Mouse (Mus musculus): ENCODE measurements around the gene Nr2c2.

Nr2c2 gene

DNA sequence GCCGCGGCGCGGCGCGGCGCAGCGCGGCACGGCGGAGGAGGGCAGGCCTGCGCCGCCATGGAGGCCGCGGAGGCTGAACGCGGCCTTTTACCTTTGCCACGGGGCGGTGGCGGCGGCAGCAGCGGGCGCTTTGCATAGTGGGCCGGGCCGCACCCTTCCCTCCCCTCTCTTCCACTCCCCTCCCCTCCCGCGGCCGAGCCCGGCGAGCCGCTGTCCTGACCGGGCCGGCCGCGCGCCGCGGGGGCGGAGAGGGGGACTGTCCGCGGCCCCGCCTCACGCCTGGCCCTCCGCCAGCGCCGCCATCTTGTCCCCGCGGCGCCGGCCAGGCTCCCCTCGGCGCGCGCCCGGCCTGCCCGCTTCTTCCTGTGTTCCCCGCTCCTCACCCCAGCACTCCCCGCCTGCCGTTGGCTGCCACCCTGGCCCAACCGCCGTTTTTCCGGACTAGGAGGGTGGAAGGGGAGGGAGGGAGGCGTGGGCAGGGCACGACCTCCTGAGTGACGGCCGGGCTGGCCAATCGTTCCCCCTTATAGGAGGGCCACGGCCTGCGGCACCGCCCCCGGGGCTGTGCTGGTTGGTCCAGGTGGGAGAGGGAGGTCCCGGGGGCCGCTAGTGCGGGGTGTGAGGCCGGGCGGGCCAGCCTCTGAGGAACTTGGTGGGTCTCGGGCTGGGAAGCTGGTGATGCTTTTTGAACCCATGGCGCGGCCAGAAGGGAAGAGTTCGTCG, 738 bp downstream of the Nr2c2 start:
- H3K4me3 ChIP-seq (replicated peaks; ENCODE audit: low read length): peak overlapping the region; percentile 89
- no peaks in the 10 kb centered on the region for H3K9me3 ChIP-seq (ENCODE audit: low read length)
- peaks cover 46% of the 10 kb centered on the region for H3K4me1 ChIP-seq (replicated peaks; ENCODE audit: low read depth, low read length)
- no peak for TF ChIP-seq POU5F1 (IDR thresholded peaks at IDR 0.05; ENCODE audit: borderline replicate concordance, low read length)
- H3K27me3 ChIP-seq (ENCODE audit: insufficient read depth, low read length): no peaks in the 10 kb centered on the region
- H3K36me3 ChIP-seq (ENCODE audit: insufficient read depth, low read length): no peaks in the 10 kb centered on the region

DNA sequence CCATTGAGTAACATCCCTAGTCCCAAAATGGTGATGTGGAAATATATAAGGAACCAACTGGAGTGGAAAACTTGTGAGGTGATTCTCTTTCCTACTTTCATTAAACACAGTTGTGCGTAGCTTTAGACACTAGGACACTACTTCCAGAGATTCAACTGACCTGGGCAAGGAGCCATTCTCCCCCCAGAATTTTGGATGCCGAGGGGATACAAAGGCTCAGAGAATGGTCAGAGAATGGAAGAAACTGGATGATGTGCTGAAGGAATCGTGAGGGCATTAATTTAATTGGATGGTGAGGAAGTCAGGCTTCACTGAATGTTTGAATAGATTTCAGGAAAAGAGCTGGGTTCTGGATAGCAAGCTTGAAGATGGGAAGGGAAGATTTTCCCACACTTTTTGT, 1.5 kb downstream of the Nr2c2 start:
- H3K4me3 ChIP-seq (replicated peaks; ENCODE audit: low read length): peak overlapping the region; percentile 89
- TF ChIP-seq POU5F1 (IDR thresholded peaks at IDR 0.05; ENCODE audit: borderline replicate concordance, low read length): no peak
- no peak for TF ChIP-seq NANOG (IDR thresholded peaks at IDR 0.05; ENCODE audit: borderline replicate concordance, low read length)
- no peak for TF ChIP-seq CTCF (conservative IDR thresholded peaks at IDR 0.05; ENCODE audit: low read length)
- peaks cover 46% of the 10 kb centered on the region for H3K4me1 ChIP-seq (replicated peaks; ENCODE audit: low read depth, low read length)
- H3K27me3 ChIP-seq (ENCODE audit: insufficient read depth, low read length): no peaks in the 10 kb centered on the region
- no peaks in the 10 kb centered on the region for H3K36me3 ChIP-seq (ENCODE audit: insufficient read depth, low read length)
- no peaks in the 10 kb centered on the region for H3K9me3 ChIP-seq (ENCODE audit: low read length)

DNA sequence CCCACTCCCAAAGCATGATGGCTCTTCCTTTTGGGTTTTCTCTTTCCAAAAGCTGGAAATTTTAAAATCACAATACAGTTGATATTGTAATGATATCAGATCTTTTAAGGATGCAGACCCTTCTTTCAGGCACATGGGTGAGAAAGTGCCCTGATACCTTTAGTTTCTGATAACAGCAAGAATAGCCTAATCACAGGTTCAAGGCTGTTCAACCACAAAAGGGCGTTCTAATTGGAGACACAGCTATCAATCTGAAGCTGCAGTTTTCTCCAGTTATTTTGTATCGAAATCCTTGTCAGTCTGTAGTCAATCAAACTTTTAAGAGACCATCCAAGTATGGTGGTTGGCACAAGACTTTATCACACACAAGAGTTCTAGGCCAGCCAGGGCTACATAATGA, 2.7 kb downstream of the Nr2c2 start:
- TF ChIP-seq CTCF (conservative IDR thresholded peaks at IDR 0.05; ENCODE audit: low read length): no peak
- Histone ChIP-seq H3K36me3 (ENCODE audit: insufficient read depth, low read length) (no peaks in the 10 kb centered on the region), H3K9me3 (ENCODE audit: low read length) (no peaks in the 10 kb centered on the region), H3K4me3 (replicated peaks; ENCODE audit: low read length) (no peak overlapping the region), H3K4me1 (replicated peaks; ENCODE audit: low read depth, low read length) (peaks cover 52% of the 10 kb centered on the region), H3K27me3 (ENCODE audit: insufficient read depth, low read length) (no peaks in the 10 kb centered on the region)

DNA sequence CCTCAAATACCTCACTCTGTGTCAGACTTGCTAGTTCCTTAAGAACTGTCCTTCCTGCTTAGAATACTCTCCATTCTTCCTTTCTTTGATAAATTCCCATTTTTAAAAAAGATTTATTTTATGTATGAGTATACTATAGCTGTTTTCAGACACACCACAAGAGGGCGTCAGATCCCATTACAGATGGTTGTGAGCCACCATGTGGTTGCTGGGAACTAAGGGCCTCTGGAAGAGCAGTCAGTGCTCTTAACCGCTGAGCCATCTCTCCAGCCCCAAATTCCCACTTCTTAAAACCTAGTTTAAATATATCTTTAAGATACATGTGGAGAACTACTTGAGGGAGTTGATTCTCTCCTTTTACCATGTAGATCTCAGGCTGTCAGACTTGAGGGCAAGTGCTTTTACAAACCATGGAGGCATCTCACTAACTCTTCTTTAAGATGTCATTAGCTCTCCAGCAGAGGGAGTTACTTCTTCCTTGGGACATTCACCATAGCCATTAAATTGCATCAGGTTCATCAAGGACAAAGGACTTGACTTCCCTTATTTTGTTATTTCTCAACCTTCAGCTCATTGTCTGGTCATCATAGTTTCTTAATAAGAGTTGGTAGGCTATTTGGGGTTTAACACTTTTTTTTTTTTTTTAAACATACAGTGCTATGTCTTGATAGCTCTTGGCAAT, 9.6 kb downstream of the Nr2c2 start:
- no peaks in the 10 kb centered on the region for H3K9me3 ChIP-seq (ENCODE audit: low read length)
- TF ChIP-seq NANOG (IDR thresholded peaks at IDR 0.05; ENCODE audit: borderline replicate concordance, low read length) (no peak), POU5F1 (IDR thresholded peaks at IDR 0.05; ENCODE audit: borderline replicate concordance, low read length) (no peak), CTCF (conservative IDR thresholded peaks at IDR 0.05; ENCODE audit: low read length) (peak; percentile 13; the same call in 1 of the 2 replicates)
- H3K27me3 ChIP-seq (ENCODE audit: insufficient read depth, low read length): no peaks in the 10 kb centered on the region
- peaks cover 23% of the 10 kb centered on the region for H3K4me1 ChIP-seq (replicated peaks; ENCODE audit: low read depth, low read length)
- peaks cover 15% of the 10 kb centered on the region; the same call in 1 of the 2 replicates for H3K36me3 ChIP-seq (ENCODE audit: insufficient read depth, low read length)
- H3K4me3 ChIP-seq (replicated peaks; ENCODE audit: low read length): no peak overlapping the region

DNA sequence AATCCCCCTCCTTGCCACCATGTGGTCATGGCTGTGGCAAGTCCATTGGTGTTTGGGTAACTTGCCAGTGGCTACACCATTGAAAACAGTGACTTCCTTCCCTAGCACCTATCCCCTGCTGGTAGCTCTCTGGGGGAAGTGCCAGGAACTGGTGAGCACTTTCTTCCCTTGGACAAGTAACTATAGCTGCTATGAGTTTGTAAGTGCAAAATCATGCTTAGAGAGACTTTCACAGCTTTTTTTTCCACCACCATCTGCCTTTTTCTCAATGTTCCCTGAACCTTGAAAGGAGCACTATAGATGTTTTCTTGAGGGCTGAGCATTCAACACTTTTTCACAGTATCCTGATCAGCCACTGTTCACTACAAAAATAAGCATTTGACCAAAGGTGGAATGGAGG, 33.4 kb downstream of the Nr2c2 start:
- Histone ChIP-seq H3K4me1 (replicated peaks; ENCODE audit: low read depth, low read length) (no peaks in the 10 kb centered on the region), H3K27me3 (ENCODE audit: insufficient read depth, low read length) (no peaks in the 10 kb centered on the region), H3K36me3 (ENCODE audit: insufficient read depth, low read length) (peaks cover 3% of the 10 kb centered on the region; the same call in 1 of the 2 replicates), H3K9me3 (ENCODE audit: low read length) (0 out of 2 replicates have a peak, but pooled peaks cover 4% of the 10 kb centered on the region), H3K4me3 (replicated peaks; ENCODE audit: low read length) (no peak overlapping the region)
- TF ChIP-seq CTCF (conservative IDR thresholded peaks at IDR 0.05; ENCODE audit: low read length) (no peak), POU5F1 (IDR thresholded peaks at IDR 0.05; ENCODE audit: borderline replicate concordance, low read length) (no peak), NANOG (IDR thresholded peaks at IDR 0.05; ENCODE audit: borderline replicate concordance, low read length) (no peak)

DNA sequence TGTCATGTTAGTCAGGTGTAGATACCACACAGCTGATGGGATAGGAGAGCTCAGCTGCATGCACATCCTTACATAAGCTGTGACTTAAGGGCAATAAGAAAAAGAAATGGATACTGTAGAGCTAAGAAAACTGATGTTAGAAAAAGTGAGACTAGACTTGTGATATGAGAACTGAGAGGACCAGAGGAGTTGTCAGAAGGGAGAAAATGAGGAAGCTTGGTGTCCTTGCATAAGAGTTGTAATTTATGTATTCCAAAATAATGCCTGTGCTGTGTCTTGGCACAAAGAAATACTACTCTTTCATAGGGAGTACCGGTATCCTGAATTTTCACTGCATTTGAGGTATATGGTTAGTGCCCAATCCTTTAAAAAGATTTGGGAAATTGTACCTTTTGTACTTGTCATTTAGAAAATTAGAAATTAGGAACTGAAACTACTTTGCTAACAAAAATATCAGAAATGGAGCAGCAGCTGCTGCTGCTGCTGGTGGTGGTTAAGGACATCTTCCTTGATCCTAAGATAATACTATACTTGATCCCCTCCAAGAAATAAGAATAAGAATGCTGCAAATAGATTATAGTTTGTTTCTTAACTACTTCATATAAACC, 35.8 kb downstream of the Nr2c2 start:
- Histone ChIP-seq H3K27me3 (ENCODE audit: insufficient read depth, low read length) (no peaks in the 10 kb centered on the region), H3K4me1 (replicated peaks; ENCODE audit: low read depth, low read length) (peaks cover 7% of the 10 kb centered on the region), H3K4me3 (replicated peaks; ENCODE audit: low read length) (no peak overlapping the region), H3K36me3 (ENCODE audit: insufficient read depth, low read length) (peaks cover 9% of the 10 kb centered on the region; the same call in 1 of the 2 replicates), H3K9me3 (ENCODE audit: low read length) (no peaks in the 10 kb centered on the region)
- TF ChIP-seq NANOG (IDR thresholded peaks at IDR 0.05; ENCODE audit: borderline replicate concordance, low read length) (no peak), CTCF (conservative IDR thresholded peaks at IDR 0.05; ENCODE audit: low read length) (no peak), POU5F1 (IDR thresholded peaks at IDR 0.05; ENCODE audit: borderline replicate concordance, low read length) (no peak)

DNA sequence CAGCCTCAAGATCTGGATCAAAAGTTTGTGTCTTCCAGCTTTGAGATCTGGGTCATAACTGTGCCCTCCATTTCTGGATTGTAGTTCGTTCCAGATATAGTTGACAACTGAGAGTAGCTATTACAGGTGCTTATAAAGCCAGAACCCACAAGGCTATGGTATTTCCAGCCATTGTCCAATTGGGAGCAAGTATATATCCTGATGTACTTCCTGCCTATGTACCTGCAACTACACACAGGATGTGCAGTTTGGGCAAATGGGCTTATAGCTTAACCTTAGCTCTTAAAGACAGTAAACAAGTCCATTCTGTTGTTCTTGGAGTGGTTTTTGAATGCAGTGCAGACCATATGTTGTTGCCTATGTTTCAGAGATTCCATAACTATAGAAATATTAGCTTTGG, 40.3 kb downstream of the Nr2c2 start:
- no peaks in the 10 kb centered on the region for H3K9me3 ChIP-seq (ENCODE audit: low read length)
- no peak overlapping the region for H3K4me3 ChIP-seq (replicated peaks; ENCODE audit: low read length)
- peaks cover 19% of the 10 kb centered on the region; the same call in 1 of the 2 replicates for H3K36me3 ChIP-seq (ENCODE audit: insufficient read depth, low read length)
- TF ChIP-seq NANOG (IDR thresholded peaks at IDR 0.05; ENCODE audit: borderline replicate concordance, low read length) (no peak), CTCF (conservative IDR thresholded peaks at IDR 0.05; ENCODE audit: low read length) (no peak), POU5F1 (IDR thresholded peaks at IDR 0.05; ENCODE audit: borderline replicate concordance, low read length) (no peak)
- H3K27me3 ChIP-seq (ENCODE audit: insufficient read depth, low read length): no peaks in the 10 kb centered on the region
- H3K4me1 ChIP-seq (replicated peaks; ENCODE audit: low read depth, low read length): peaks cover 11% of the 10 kb centered on the region

DNA sequence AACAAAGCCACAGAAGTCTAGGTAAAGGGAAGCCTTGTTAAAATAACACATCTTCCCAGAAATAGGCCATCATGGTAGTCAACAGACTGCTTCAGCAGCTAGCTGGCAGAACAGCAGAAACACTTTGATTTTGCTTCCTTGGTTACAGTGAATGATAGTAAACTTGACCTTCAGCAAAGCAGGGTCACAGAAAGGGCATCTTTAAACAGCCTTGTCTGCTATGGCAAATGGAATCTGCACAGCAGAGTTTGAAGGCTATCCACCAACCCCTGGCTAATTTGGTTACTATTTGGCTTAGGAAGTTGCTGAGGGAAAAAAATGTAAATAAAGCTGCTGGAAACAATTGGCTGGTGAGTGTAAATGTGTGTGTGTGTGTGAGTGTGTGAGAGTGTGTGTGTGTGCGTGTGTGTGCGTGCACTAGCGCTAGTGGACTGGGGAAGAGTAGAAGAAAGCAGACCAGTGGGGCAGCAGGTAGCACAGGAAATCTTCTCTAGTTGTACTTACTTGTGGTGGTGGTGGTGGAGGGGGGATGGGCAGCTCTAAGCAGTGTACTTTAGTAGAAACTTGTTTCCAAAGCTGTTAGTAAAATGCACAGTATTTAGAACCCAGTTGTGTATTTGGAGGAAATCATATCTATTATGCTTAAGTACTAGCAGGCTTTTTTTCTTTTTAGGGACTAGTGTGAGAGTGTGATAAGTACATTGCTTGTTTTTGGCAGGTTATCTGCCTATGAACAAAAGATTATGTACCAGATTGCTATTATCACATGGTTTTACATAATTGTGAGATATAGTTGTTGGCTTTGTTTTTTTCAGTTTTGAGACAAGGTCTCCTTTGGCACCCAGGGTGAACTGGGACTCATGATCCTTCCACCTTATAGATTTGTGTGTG, 41.1 kb downstream of the Nr2c2 start:
- Histone ChIP-seq H3K27me3 (ENCODE audit: insufficient read depth, low read length) (no peaks in the 10 kb centered on the region), H3K4me1 (replicated peaks; ENCODE audit: low read depth, low read length) (peaks cover 11% of the 10 kb centered on the region), H3K9me3 (ENCODE audit: low read length) (no peaks in the 10 kb centered on the region), H3K36me3 (ENCODE audit: insufficient read depth, low read length) (peaks cover 19% of the 10 kb centered on the region; the same call in 1 of the 2 replicates), H3K4me3 (replicated peaks; ENCODE audit: low read length) (no peak overlapping the region)
- TF ChIP-seq POU5F1 (IDR thresholded peaks at IDR 0.05; ENCODE audit: borderline replicate concordance, low read length) (no peak), CTCF (conservative IDR thresholded peaks at IDR 0.05; ENCODE audit: low read length) (no peak), NANOG (IDR thresholded peaks at IDR 0.05; ENCODE audit: borderline replicate concordance, low read length) (no peak)
